Mouse (Mus musculus): ENCODE data around the gene Nf1.

- no peak for TF ChIP-seq CTCF (IDR thresholded peaks at IDR 0.05; ENCODE audit: low read depth, low read length)
- TF ChIP-seq GATA1 (IDR thresholded peaks at IDR 0.05; ENCODE audit: borderline replicate concordance, low read length), result no peak
These were observed 15.4 kb upstream of the Nf1 start for GRCm38 (mm10) chr11:79323985-79324685.

Measured in G1E (cell line).